Mouse (Mus musculus) cerebellum, adult 2 months (tissue): ENCODE data around the gene Fgfr2. TPM values are rescaled to one million over a fixed set of nuclear protein-coding genes. Genes with fewer than 3 reads are reported as not detected.

Experiments used
- DNase-seq, 2 experiments: peaks; one replicate each; pipeline ENCODE4 v3.0.0; 2021
- H3K27ac ChIP-seq: fragments of 200-500 bp; 2 replicates; pipeline ENCODE4 v1.5.1; 2012; ENCODE audit warnings: low read length, control low read depth, inconsistent platforms; ENCODE audit not compliant: insufficient read depth
- H3K27me3 ChIP-seq: fragments of 200-500 bp; 2 replicates; pipeline ENCODE4 v1.6.1; 2012; ENCODE audit warnings: inconsistent platforms, mild to moderate bottlenecking, low read length, moderate library complexity; ENCODE audit not compliant: control insufficient read depth, insufficient read depth
- H3K4me1 ChIP-seq: fragments of 200-500 bp; 2 replicates; pipeline ENCODE4 v1.6.1; 2011; ENCODE audit warnings: low read length; ENCODE audit not compliant: control insufficient read depth, insufficient read depth
- H3K4me3 ChIP-seq: fragments of 200-500 bp; replicated peaks from 2 replicates; pipeline ENCODE3; 2011; ENCODE audit warnings: mild to moderate bottlenecking, low read depth, low read length, control low read depth; ENCODE audit not compliant: insufficient read depth
- CTCF ChIP-seq: fragments of 200-500 bp; IDR thresholded peaks from 2 replicates; pipeline ENCODE4 v1.5.1; 2011; ENCODE audit warnings: low read depth, mild to moderate bottlenecking, control low read depth, low read length, moderate library complexity, borderline replicate concordance; ENCODE audit not compliant: insufficient read depth
- POLR2A ChIP-seq: fragments of 200-500 bp; IDR thresholded peaks from 2 replicates; pipeline ENCODE4 v1.6.1; 2011; ENCODE audit warnings: low read length, control low read depth, borderline replicate concordance; ENCODE audit not compliant: insufficient read depth
- WGBS: fragments of 180-500 bp; shearing (Covaris S2); methylation state at CpG from one replicate; pipeline ENCODE4 v1.1.7; 2018; 5-methylcytosine and 5-hydroxymethylcytosine counted together
- polyA plus RNA-seq: library from polyadenylated mRNA; depleted of rRNA; stranded (reverse); fragments of >200 nt; gene quantifications from 2 replicates; pipeline ENCODE4 v1.2.3, GENCODE M21; 2012

The Fgfr2 gene
- polyA plus RNA-seq, 1 experiment: 95.3 TPM

GRCm38 (mm10) chr7:131556116-131556515 lies 1567.0 kb downstream of the Fgfr2 start:
- no peak overlapping the region for H3K4me3 ChIP-seq
- no peak overlapping the region for H3K27ac ChIP-seq
- H3K4me1 ChIP-seq: no peaks in the 10 kb centered on the region; the same call in 1 of the 2 replicates
- H3K27me3 ChIP-seq: peaks cover 15% of the 10 kb centered on the region; the same call in 1 of the 2 replicates
- 4% methylated on average over 9 of the region's 9 CpGs for WGBS
- DNase-seq: no peak
- TF ChIP-seq POLR2A: no peak
- no peak for TF ChIP-seq CTCF

- peak; percentile 19 to 55 for DNase-seq
- no peak for TF ChIP-seq CTCF
- TF ChIP-seq POLR2A: no peak
- 2% methylated on average over 68 of the region's 68 CpGs for WGBS
- H3K4me1 ChIP-seq: no peaks in the 10 kb centered on the region
- no peak overlapping the region for H3K27ac ChIP-seq
- H3K4me3 ChIP-seq: no peak overlapping the region
- H3K27me3 ChIP-seq: peaks cover 17% of the 10 kb centered on the region; the same call in 1 of the 2 replicates
Observed at GRCm38 (mm10) chr7:131555301-131556081, 1567.7 kb downstream of the Fgfr2 start.

- WGBS: under 1% methylated on average over 45 of the region's 45 CpGs
- Histone ChIP-seq H3K27ac (no peak overlapping the region), H3K4me1 (no peaks in the 10 kb centered on the region), H3K27me3 (peaks cover 18% of the 10 kb centered on the region; the same call in 1 of the 2 replicates), H3K4me3 (no peak overlapping the region)
- no peak for TF ChIP-seq CTCF
- no peak for TF ChIP-seq POLR2A
- peak in 1 of 2 experiments; percentile 27 for DNase-seq
Observed at GRCm38 (mm10) chr7:131554341-131555180, 1568.6 kb downstream of the Fgfr2 start.

GRCm38 (mm10) chr7:131553771-131554175 lies 1569.4 kb downstream of the Fgfr2 start:
- WGBS: under 1% methylated on average over 39 of the region's 39 CpGs
- DNase-seq: peak in 1 of 2 experiments; percentile 33
- H3K27me3 ChIP-seq: peaks cover 19% of the 10 kb centered on the region; the same call in 1 of the 2 replicates
- H3K27ac ChIP-seq: no peak overlapping the region
- H3K4me3 ChIP-seq: no peak overlapping the region
- no peaks in the 10 kb centered on the region for H3K4me1 ChIP-seq
- TF ChIP-seq POLR2A (no peak), CTCF (no peak)

- DNase-seq: no peak
- Histone ChIP-seq H3K4me1 (no peaks in the 10 kb centered on the region), H3K27me3 (peaks cover 22% of the 10 kb centered on the region; the same call in 1 of the 2 replicates), H3K27ac (no peak overlapping the region), H3K4me3 (no peak overlapping the region)
- TF ChIP-seq CTCF: no peak
- TF ChIP-seq POLR2A: no peak
- WGBS: 3% methylated on average over 5 of the region's 5 CpGs
Observed at GRCm38 (mm10) chr7:131552781-131553180, 1570.4 kb downstream of the Fgfr2 start.

GRCm38 (mm10) chr7:131551931-131552741 lies 1571.0 kb downstream of the Fgfr2 start:
- WGBS: 2% methylated on average over 42 of the region's 42 CpGs
- no peak for DNase-seq
- Histone ChIP-seq H3K4me3 (no peak overlapping the region), H3K27me3 (peaks cover 22% of the 10 kb centered on the region; the same call in 1 of the 2 replicates), H3K4me1 (no peaks in the 10 kb centered on the region), H3K27ac (no peak overlapping the region)
- TF ChIP-seq CTCF (no peak), POLR2A (no peak)

- no peak for DNase-seq
- Histone ChIP-seq H3K27me3 (peaks cover 20% of the 10 kb centered on the region; the same call in 1 of the 2 replicates), H3K4me3 (no peak overlapping the region), H3K27ac (no peak overlapping the region), H3K4me1 (no peaks in the 10 kb centered on the region)
- 5% methylated on average over 4 of the region's 4 CpGs for WGBS
- TF ChIP-seq POLR2A (no peak), CTCF (no peak)
Observed at GRCm38 (mm10) chr7:131551471-131551870, 1571.7 kb downstream of the Fgfr2 start.
